Comparison of ENCODE assay signal across 22 mouse cellular contexts in the genomic region with DNA sequence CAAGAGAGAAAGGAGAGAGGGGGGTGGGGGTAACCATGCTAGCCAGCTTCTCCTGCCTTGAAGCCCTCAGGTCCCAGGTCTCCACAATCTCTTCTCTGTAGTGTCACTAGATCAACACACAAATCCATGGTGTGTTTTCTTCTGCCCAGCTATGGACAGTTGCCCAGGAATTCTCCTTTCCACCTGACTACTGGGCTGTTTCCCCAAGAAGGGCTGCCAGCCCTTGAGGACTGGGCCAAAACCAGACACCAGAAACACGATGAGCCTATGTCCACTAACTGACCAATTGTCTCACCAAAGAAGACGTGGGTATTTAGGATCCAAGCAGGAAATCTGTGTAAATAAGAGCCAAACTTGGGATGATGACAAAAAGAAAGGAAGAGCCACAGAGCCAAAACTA. TPM values are rescaled to one million over a fixed set of nuclear protein-coding genes. Genes with fewer than 3 reads are reported as not detected.
A peak's percentile ranks its signal among the peaks of the same experiment; 100 is the strongest.
DNase-seq lines count a peak whose midpoint lies in the region.
"Had no signal": no experiment of that assay in that cellular context is flagged by ENCODE, and none has a peak within 500 bp of the region (broad histone marks: within the 10 kb centered on the region; RNA-seq: fewer than 3 reads in every experiment).

No protein-coding gene starts in this region.

- peak; percentile 46 to 50 for DNase-seq in heart, adult 18-20 months
- DNase-seq in heart, embryonic 10.5 days (ENCODE audit: low spot score), result no peak
- peak; percentile 64 for DNase-seq in cerebellum, adult 11-12 months
- DNase-seq in cerebellum, adult 9-10 months, result peak; percentile 69
- peak; percentile 38 to 46 for DNase-seq in heart, postnatal 10 days
- DNase-seq in spleen, postnatal 14 days (ENCODE audit: low spot score in 2 of 2), result no peak
- no peak for DNase-seq in adrenal gland, postnatal 36 days
- DNase-seq in kidney, adult 18-20 months, result no peak
- DNase-seq: adrenal gland, postnatal 14 days; embryo, embryonic 11 days; gastrocnemius, postnatal 36 days; lung, postnatal 4 days; right cerebral cortex, postnatal 25 days; thymus, adult 18-20 months had no signal

- intact Hi-C loops in heart, postnatal 10 days (cut with DNase I), result no loop called here

- no peak overlapping the region for H3K4me3 ChIP-seq in heart, embryonic 10.5 days
- H3K4me3 ChIP-seq: hindbrain, embryonic 15.5 days; intestine, embryonic 15.5 days; kidney, embryonic 15.5 days; limb, embryonic 13.5 days; lung, embryonic 15.5 days; midbrain, embryonic 10.5 days; stomach, embryonic 15.5 days had no signal

- no peak overlapping the region for H3K27ac ChIP-seq in heart, embryonic 10.5 days
- H3K27ac ChIP-seq: hindbrain, embryonic 15.5 days; intestine, embryonic 15.5 days; kidney, embryonic 15.5 days; limb, embryonic 13.5 days; liver, embryonic 14.5 days; lung, embryonic 15.5 days; midbrain, embryonic 10.5 days; stomach, embryonic 15.5 days had no signal

- WGBS in heart, embryonic 10.5 days, result 79% methylated on average over 2 of the region's 2 CpGs

- H3K27me3 ChIP-seq in heart, embryonic 10.5 days (ENCODE audit: insufficient read depth, poor library complexity, severe bottlenecking), result no peaks in the 10 kb centered on the region
- H3K27me3 ChIP-seq: hindbrain, embryonic 15.5 days; intestine, embryonic 15.5 days; kidney, embryonic 15.5 days; limb, embryonic 13.5 days; lung, embryonic 15.5 days; stomach, embryonic 15.5 days had no signal

- H3K4me1 ChIP-seq in heart, embryonic 10.5 days, result no peaks in the 10 kb centered on the region
- H3K4me1 ChIP-seq: hindbrain, embryonic 15.5 days; intestine, embryonic 15.5 days; kidney, embryonic 15.5 days; limb, embryonic 13.5 days; lung, embryonic 15.5 days; midbrain, embryonic 10.5 days; stomach, embryonic 15.5 days had no signal

- H3K36me3 ChIP-seq in heart, embryonic 10.5 days, result no peaks in the 10 kb centered on the region
- H3K36me3 ChIP-seq: hindbrain, embryonic 15.5 days; intestine, embryonic 15.5 days; kidney, embryonic 15.5 days; limb, embryonic 13.5 days; lung, embryonic 15.5 days; midbrain, embryonic 10.5 days; stomach, embryonic 15.5 days had no signal

- H3K9me3 ChIP-seq in heart, embryonic 10.5 days, result no peaks in the 10 kb centered on the region
- H3K9me3 ChIP-seq: hindbrain, embryonic 15.5 days; intestine, embryonic 15.5 days; kidney, embryonic 15.5 days; lung, embryonic 15.5 days; midbrain, embryonic 10.5 days; stomach, embryonic 15.5 days had no signal

RNA-seq across cellular contexts. Expression of gene Pde1c, which starts 36.6 kb away (rescaled TPM):
- 10 to 100 TPM; 74.3 to 85.4 TPM for total RNA-seq in heart, adult 18-20 months (2021)
- polyA plus RNA-seq in heart, embryonic 10.5 days (2016; fragmentation: Nextera tagmentation; extraction: Ambion mirVana), result 2.2 and 3.1 TPM in 2 replicates
- total RNA-seq in heart, postnatal 10 days (2021), result 10 to 100 TPM; 93.8 to 96.8 TPM
- total RNA-seq in adrenal gland, postnatal 36 days (2021), result under 1 TPM; 0.13 to 0.23 TPM

Comparison
In these comparisons a context has a peak if more than half of its experiments do, and no peak if none do; other contexts are left out.
1. DNase-seq: peak in heart, adult 18-20 months (2 of 2), cerebellum, adult 11-12 months (single experiment), cerebellum, adult 9-10 months (single experiment) and heart, postnatal 10 days (2 of 2); none in heart, embryonic 10.5 days (single experiment), spleen, postnatal 14 days (0 of 2), adrenal gland, postnatal 36 days (0 of 2) and kidney, adult 18-20 months (single experiment).
2. RNA of gene Pde1c, which starts 36.6 kb away (total RNA-seq): 93.8 to 96.8 TPM in heart, postnatal 10 days and 74.3 to 85.4 TPM in heart, adult 18-20 months; 0.13 to 0.23 TPM in adrenal gland, postnatal 36 days; every median in the first group is over 10 times any median in the second.